Mouse (Mus musculus) v-Abl transformed pro-B cells (cell line): ENCODE data around the gene Rsl24d1.

Experiments
- in situ Hi-C, 2 experiments: fragments of 400-800 bp; cut with MboI; formaldehyde crosslinking; loops; one replicate each; pipeline ENCODE4 v1.15.1; 2025; ENCODE audit not compliant: unreplicated experiment in 2 of 2

The Rsl24d1 gene

DNA sequence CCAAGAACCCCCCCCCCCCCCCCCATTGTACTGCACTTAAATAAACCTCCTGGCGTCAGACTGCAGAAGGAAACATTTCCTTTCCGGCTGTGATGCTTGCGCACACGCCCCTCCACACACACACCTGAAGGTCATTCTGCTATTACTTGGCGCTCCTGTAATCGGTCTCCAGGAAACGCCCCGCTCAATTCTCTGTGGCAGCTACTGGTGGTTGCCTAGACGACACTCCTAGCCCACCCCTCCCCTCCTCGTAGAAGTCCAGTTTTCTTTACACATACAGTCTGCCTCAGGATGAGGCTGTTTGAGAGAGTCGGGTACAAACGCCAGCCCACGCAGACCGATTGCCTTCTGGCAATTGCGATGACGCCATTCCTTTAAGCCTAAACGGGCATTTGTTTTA is 18.6 kb upstream of the Rsl24d1 start:
- in situ Hi-C loops: loop anchor here (5.0 to 25.0 kb wide), 5 partner anchors 52 to 332 kb away; partner anchors contain the start of genes Pigb (in 1 of the 2) and Rab27a (in 1 of the 2)

DNA sequence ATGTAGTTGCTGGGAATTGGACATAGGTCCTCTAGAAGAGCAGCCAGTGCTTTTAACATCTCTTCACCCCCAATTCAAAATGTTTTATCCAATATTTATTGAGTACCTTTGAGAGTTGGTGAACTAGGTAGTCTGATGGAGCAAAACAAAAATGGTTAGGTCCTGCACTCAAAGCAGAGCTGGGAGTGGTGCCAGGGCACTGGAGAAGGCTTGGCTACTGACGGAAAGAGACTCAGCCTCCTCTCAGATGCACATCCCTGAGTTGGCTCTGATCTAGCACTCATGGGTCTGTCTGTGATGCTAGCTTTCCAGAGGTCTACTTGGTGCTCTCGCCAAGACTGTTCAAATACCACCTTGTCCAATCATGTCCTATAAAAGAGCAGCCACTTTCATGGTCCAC is 15.3 kb upstream of the Rsl24d1 start:
- in situ Hi-C loops: loop anchor here in 1 of 2 experiments (25.0 kb wide), 1 partner anchor 336 kb away; no protein-coding TSS in a partner anchor

DNA sequence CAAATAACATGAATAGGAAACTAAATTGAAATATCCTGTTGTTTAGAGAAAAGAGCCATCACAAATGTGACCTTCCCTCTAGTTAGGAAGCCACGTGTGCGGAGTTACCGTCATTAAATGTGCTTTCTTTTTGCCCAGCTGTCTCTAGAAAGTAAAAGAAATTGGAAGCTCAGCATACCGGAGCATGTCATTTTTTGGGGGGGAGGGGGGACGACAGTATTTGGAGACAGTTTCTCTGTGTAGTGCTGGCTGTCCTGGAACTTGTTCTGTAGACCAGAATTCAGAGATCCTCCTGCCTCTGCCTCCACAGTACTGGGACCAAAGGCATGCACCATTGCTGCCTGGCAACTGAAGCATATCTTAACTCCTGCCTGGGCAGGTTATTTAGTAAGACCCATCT is 11.7 kb upstream of the Rsl24d1 start, which contains the start of gene Khdc3:
Gene Khdc3 (plus strand): TSS at position 301 of the 400 bp plus-strand sequence.
- in situ Hi-C loops: loop anchor here in 1 of 2 experiments (25.0 kb wide), 1 partner anchor 1614 kb away; the partner anchor contains the start of gene Polr2m

DNA sequence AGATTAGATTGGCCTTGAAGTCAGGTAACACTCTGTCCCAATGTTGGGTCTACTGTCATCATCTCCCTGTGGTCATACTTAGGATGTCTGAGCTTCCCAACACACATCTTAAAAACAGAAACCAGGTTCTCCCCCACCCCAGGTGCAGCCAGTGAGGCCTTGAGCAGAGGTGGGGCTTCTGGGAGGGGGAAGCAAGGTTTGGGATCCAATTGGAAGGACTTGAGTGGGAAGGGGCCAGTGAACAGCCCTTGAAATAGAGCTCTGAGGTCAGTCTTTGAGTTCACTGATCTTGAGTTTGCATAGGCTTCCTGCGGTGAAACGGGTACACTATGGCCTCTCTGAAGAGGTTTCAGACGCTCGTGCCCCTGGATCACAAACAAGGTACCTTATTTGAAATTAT is 11.0 kb upstream of the Rsl24d1 start, which contains the start of gene Gm20509:
Gene Gm20509 (plus strand): TSS at position 290 of the 400 bp plus-strand sequence.
- in situ Hi-C loops: loop anchor here in 1 of 2 experiments (25.0 kb wide), 1 partner anchor 1615 kb away; the partner anchor contains the start of gene Polr2m

DNA sequence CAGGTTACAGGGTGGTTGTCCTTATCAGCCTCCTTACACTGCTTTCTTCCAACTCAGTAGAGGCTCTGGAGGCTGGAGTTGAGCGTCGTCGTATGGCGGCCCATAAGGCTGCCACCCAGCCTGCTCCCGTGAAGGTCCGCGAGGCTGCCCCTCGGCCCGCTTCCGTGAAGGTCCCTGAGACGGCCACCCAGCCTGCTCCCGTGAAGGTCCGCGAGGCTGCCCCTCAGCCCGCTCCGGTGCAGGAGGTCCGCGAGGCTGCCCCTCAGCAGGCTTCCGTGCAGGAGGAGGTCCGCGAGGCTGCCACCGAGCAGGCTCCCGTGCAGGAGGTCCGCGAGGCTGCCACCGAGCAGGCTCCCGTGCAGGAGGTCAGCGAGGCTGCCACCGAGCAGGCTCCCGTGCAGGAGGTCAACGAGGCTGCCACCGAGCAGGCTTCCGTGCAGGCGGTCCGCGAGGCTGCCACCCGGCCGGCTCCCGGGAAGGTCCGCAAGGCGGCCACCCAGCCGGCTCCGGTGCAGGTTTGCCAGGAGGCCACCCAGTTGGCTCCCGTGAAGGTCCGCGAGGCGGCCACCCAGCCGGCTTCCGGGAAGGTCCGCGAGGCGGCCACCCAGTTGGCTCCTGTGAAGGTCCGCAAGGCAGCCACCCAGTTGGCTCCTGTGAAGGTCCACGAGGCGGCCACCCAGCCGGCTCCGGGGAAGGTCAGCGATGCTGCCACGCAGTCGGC is 9.9 kb upstream of the Rsl24d1 start:
- in situ Hi-C loops: loop anchor here in 1 of 2 experiments (25.0 kb wide), 1 partner anchor 1616 kb away; the partner anchor contains the start of gene Polr2m

DNA sequence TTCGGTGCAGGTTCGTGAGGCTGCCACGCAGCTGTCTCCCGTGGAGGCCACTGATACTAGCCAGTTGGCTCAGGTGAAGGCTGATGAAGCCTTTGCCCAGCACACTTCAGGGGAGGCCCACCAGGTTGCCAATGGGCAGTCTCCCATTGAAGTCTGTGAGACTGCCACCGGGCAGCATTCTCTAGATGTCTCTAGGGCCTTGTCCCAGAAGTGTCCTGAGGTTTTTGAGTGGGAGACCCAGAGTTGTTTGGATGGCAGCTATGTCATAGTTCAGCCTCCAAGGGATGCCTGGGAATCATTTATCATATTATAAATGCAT is 9.4 kb upstream of the Rsl24d1 start:
- in situ Hi-C loops: loop anchor here in 1 of 2 experiments (25.0 kb wide), 1 partner anchor 1617 kb away; the partner anchor contains the start of gene Polr2m

DNA sequence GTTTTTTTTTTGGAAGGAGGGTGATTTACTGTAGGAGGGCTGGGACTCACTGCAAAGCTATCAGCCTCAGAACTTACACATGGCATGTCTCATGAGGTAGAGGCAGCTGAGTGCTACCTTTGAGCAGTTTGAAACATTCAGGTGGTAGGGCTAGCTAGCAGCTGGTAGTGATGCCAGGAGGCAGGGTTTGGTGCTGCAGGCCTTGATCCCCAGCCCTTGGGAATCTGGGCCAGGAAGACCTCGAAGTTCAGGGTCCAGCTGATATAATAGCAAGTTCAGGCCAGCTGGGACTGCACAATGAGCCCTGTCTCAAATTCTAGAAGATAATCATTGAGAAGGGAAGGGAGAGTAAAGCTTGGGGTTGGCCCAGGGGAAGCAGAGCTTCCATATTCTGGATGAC is 8.1 kb upstream of the Rsl24d1 start:
- in situ Hi-C loops: loop anchor here in 1 of 2 experiments (25.0 kb wide), 1 partner anchor 1618 kb away; the partner anchor contains the start of gene Polr2m

DNA sequence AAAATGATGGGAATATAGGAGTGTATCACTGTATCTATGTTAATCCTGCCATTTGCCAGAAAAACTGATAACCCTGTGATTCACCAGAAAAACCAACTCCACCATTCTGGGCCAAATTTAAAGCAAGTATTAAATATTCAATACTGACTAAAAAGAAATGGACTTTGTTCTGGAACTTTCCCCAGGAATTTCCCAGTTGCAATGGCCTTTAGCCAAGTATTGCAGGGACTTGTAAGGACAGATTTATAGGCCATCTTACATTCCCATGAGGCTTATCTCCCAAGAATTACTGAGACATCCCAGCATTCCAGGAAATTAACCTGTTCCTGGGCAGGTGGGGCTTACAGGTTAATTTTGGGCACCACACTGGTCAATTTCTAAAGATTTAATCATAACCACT is 7.5 kb upstream of the Rsl24d1 start:
- in situ Hi-C loops: loop anchor here in 1 of 2 experiments (25.0 kb wide), 1 partner anchor 1618 kb away; the partner anchor contains the start of gene Polr2m

DNA sequence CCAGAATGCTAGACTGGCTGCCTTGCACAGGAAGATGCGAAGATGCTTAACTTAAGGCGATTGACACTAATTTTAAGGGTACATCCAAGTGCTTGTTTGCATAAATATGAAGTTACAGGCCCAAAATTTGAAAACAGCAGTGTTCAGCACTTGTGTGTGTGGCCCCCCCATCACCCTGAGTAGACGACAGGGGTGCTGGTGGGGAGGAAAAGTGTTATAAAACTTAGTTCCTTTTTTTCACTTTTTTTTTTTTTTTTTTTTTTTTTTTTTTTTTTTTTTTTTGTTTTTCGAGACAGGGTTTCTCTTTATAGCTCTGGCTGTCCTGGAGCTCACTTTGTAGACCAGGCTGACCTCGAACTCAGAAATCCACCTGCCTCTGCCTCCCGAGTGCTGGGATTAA is 3.5 kb downstream of the Rsl24d1 start:
- in situ Hi-C loops: loop anchor here in 1 of 2 experiments (25.0 kb wide), 1 partner anchor 1629 kb away; the partner anchor contains the start of gene Polr2m

DNA sequence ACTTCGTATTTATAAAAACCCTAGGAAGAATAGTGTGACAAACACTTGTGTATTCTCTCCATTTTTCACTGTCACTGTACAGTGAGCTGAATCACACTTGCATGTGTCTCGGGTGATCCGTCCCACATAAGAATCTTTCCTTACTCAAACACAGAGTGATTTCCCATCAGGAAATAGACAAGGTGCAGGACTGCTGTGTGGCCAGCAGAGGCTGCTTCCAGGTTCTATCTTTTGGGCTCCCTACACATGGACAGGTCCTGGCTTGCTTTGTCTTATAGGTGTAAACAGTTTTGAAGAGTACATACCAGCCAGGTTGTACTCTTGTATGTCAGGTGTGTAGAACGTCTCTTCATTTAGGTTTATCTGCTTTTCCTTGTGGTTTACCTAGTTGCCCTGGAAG is 4.8 kb downstream of the Rsl24d1 start:
- in situ Hi-C loops: loop anchor here in 1 of 2 experiments (25.0 kb wide), 1 partner anchor 1631 kb away; the partner anchor contains the start of gene Polr2m

DNA sequence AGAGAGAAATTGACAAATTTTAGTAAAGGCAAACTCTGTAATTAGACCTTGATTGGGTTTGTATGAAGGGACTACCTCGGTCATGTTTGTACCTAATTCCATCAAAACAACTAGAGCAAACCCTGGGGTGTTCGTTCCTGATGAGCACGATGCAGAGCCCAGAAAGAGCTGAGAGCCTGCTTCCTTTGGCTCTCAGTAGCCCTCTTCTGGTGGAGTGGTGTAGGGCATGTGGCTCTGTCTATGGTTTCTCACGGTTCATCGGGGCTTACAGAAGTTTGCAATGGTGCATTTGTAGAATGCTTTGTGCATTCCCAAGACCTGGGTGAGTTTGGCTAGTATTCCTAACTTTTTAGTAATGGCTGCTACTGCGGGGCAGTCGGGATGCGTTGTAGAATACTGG is 8.5 kb downstream of the Rsl24d1 start:
- in situ Hi-C loops: loop anchor here in 1 of 2 experiments (25.0 kb wide), 1 partner anchor 1634 kb away; the partner anchor contains the start of gene Polr2m

DNA sequence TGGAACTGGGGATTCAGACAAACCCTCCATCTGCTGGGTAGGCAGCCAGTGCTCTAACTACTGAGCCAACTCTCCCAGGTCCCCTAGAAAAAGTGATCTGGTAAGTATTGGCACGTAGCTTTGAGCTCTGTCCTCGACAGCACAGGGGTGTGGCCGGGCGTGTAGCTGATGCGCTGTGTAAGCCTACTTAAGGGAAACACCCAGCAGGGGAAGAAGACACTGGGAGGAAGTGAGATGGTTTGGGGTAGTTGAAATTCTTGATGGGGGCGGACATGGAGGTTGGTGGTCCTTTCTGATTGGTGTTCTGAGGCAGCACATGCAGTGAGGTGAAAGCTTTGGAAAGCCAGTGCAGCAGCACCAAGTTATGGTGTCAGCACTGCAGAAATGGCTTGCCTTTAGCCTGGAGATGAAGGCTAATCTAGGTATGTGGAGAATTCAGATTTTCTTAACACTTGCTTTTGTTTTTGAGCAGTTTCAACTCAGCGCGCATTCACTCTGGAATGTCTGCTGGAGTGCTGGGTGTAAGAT is 11.9 kb downstream of the Rsl24d1 start:
- in situ Hi-C loops: no loop called here

DNA sequence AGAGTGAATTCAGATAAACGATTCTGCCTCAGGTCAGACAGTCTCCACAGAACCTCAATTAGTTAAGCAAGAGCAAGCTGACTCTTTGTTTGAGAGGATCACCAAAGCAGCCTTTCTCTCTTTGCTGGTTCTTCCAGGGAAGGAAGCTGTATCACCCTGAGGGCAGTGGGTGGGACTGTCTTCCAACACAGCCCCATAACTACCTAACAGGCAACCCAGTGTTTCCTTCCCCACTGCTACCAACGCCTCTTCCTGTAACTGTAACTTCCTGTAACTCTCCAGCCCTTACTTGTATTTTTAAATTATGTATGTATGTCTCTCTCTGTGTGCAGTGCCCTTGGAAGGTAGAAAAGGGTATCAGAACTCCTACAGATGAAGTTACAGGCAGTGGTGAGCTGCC is 14.2 kb downstream of the Rsl24d1 start:
- in situ Hi-C loops: no loop called here

DNA sequence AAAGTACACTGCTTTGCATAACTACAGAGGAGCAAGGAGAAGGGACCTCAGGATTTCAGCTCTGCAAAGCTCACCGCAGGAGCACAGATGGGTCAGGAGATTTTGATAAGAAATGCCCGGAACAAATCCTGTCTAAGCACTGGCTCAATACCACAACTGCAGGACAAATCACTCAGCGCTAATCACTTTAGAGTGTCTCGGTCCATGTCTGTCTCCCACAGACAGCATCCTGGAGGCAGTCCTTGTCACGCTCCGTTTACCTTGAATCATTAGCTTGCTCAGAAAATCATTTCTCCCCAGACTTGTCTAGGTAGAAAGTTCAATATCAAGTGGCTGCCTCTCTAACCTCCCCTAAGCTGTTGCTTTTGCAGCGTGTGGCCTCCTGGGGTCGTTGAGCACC is 16.6 kb downstream of the Rsl24d1 start:
- in situ Hi-C loops: no loop called here

DNA sequence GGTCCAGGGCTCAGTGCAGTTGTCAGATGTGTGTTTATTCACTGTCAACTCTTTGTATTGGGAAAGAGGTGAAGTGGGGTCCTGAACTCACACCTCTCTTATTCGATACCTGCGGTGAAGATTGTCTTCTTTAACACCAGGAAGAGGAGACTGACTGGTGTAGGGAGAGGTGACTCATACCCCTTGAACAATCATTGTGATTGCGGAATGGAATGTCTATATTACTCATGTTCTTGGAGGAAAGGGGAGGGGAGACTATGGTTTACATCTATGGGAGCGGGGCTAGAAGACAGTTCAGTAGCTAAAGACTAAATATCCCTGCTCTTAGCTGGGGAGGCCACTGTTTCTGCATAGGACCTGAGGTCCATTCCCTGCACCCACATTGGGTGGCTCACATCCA is 17.3 kb downstream of the Rsl24d1 start:
- in situ Hi-C loops: no loop called here

DNA sequence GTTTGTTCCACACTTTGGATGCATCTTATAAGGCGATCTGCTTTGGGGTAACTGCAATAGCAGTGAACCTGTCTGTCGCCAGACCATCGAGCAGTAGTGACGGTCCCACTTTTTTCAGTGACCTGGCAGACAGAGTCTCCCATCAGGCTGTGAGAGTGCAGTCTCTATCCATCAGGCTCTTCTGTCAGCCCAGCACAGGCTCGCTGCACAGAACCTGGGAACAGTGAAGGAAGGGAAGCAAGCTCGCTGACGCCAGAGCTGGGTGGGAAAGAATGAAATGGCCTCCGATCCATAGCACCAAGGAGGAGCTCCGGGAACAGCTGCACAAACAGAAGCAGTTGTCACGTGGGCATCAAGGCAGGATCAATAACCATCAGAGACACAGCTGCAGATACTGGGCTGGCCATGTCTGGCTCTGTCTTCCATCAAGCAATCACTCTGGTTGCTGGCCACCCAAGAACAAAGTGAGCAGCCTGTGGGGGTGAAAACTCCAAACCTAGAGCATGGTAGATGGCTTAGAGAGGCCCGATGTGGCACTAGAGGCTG is 24.2 kb downstream of the Rsl24d1 start:
- in situ Hi-C loops: no loop called here

DNA sequence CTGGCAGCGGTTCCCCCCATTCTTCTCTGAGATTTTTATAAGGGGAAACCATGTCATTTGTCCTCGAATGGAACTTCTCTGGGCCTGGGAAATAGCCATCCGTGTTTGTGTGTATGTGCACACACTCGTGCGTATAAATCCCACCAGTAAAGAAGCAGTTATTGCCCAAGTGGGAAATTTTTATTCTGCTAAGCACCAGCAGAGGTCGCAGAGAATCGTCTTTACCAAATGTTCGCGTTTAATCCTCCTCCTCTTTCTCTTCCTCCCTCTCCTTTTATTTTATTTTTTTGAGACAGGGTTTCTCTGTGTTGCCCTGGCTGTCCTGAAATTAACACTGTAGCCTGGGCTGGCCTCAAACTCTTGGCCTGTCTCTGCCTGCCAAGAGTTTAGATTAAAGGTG is 41.1 kb downstream of the Rsl24d1 start:
- in situ Hi-C loops: loop anchor here (25.0 kb wide), 2 partner anchors 833 to 1708 kb away; partner anchors contain the start of gene Onecut1 (in 2 of the 2)

DNA sequence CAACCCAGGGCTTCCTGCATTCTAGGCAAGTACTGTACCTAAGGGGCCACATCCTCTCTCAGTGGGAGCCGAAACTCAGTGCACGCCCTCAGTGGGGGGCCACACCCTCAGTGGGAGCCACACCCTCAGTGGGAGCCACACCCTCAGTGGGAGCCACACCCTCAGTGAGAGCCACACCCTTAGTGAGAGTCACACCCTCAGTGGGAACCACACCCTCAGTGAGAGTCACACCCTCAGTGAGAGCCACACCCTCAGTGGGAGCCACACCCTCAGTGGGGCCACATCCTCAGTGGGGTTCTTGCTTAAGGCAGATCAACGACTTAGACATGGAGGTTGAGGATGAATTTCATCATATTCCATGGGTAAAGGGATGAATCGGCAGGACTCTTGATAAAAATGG is 44.7 kb downstream of the Rsl24d1 start:
- in situ Hi-C loops: loop anchor here (25.0 kb wide), 2 partner anchors 829 to 1704 kb away; partner anchors contain the start of gene Onecut1 (in 2 of the 2)

DNA sequence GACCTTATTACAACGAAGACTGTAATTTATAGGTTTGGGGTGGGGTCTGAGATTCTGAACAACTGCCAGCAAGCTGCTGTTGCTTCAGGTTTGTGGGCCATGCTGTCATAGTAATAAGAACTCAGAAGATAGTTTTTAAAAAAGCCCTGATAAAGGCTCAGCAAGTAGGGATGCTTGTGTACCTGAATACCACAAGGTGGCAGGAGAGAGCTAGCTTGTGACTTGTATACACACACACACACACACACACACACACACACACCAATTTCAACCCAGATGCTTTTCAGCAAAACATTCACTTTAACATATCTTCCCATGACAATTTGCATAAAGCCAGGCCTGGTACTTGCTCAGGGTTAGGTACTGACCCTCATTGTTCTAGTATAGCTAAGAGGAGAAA is 46.0 kb downstream of the Rsl24d1 start:
- in situ Hi-C loops: loop anchor here (25.0 kb wide), 2 partner anchors 828 to 1703 kb away; partner anchors contain the start of gene Onecut1 (in 2 of the 2)

DNA sequence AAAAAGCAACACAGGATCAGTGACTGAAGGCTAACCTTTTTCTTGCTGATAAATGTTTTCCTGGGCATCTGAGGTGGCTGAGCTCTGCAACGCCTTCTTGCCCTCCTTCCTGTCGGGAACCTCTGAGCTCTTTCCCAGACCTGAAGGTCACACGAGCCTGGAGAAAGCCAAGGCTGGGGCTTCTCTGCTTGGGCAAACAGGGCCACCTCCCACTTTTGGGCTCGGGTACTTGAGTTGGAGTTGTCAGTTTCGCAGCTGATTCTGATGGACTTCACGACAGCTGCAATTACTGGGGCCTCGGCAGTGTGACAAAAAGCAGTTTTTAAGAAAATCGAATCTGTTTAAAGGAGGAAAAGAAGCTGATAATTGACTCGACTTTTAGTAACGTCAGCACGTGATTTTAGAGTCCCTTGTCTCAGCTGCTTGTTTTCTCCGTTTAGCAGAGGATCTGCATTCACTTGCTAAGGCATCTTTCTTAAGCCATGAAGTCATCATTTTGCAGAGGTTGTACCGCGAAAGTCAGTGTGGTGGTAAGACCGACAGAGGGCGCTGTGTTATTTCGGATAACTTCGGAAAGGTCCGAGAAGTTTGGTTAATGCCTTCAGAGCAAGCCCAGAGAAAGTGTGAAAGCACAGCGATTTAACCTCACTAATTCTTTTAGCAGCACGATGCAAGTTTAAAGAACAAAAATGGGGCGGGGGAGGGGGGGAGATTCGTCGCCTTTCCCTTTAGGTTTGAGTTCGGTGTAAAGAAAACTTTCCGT is 49.5 kb downstream of the Rsl24d1 start:
- in situ Hi-C loops: loop anchor here (10.0 to 25.0 kb wide), 3 partner anchors 822 to 1700 kb away; partner anchors contain the start of gene Onecut1 (in 2 of the 2)
